Mouse (Mus musculus): ENCODE data around the gene Tbata. TPM values are rescaled to one million over a fixed set of nuclear protein-coding genes. Genes with fewer than 3 reads are reported as not detected.

The Tbata gene
- not detected for total RNA-seq (2021)
- long read RNA-seq, experiment 1, result 0 reads
- long read RNA-seq, experiment 2, result 0 reads

- TF ChIP-seq CTCF (IDR thresholded peaks at IDR 0.05), result no peak
- intact Hi-C loops (cut with DNase I), result no loop called here
- no peak within 1 kb of the TSS for H3K27ac ChIP-seq
- DNase-seq, result no peak
- H3K4me3 ChIP-seq, result no peak within 1 kb of the TSS
These were observed at the start of gene Tbata for GRCm38 (mm10) chr10:61171654-61172053. Gene Tbata, plus strand, starts transcription at chr10:61171954.

GRCm38 (mm10) chr10:61123276-61123913 is 48.4 kb upstream of the Tbata start:
- no peak overlapping the region for H3K27ac ChIP-seq
- intact Hi-C loops (cut with DNase I), result no loop called here
- TF ChIP-seq CTCF (IDR thresholded peaks at IDR 0.05), result no peak
- no peak for DNase-seq
- H3K4me3 ChIP-seq, result no peak overlapping the region

GRCm38 (mm10) chr10:61124462-61124861 is 47.3 kb upstream of the Tbata start:
- TF ChIP-seq CTCF (IDR thresholded peaks at IDR 0.05), result no peak
- no peak for DNase-seq
- H3K27ac ChIP-seq, result no peak overlapping the region
- H3K4me3 ChIP-seq, result no peak overlapping the region
- intact Hi-C loops (cut with DNase I), result no loop called here

GRCm38 (mm10) chr10:61128701-61129365 is 42.9 kb upstream of the Tbata start:
- Histone ChIP-seq H3K27ac (no peak overlapping the region), H3K4me3 (no peak overlapping the region)
- intact Hi-C loops (cut with DNase I), result no loop called here
- no peak for DNase-seq
- TF ChIP-seq CTCF (IDR thresholded peaks at IDR 0.05), result no peak

- H3K27ac ChIP-seq, result no peak overlapping the region
- intact Hi-C loops (cut with DNase I), result no loop called here
These were observed 40.8 kb upstream of the Tbata start for GRCm38 (mm10) chr10:61130959-61131358.

GRCm38 (mm10) chr10:61134041-61134440 is 37.7 kb upstream of the Tbata start:
- Histone ChIP-seq H3K27ac (no peak overlapping the region), H3K4me3 (no peak overlapping the region)
- no peak for TF ChIP-seq CTCF (IDR thresholded peaks at IDR 0.05)
- no peak for DNase-seq
- intact Hi-C loops (cut with DNase I), result no loop called here

More at GRCm38 (mm10) chr10:61130959-61131358, 40.8 kb upstream of the Tbata start:
- DNase-seq, result no peak
- no peak overlapping the region for H3K4me3 ChIP-seq
- TF ChIP-seq CTCF (IDR thresholded peaks at IDR 0.05), result no peak

GRCm38 (mm10) chr10:61135226-61135839 is 36.4 kb upstream of the Tbata start:
- no peak for TF ChIP-seq CTCF (IDR thresholded peaks at IDR 0.05)
- DNase-seq, result no peak
- intact Hi-C loops (cut with DNase I), result no loop called here
- H3K27ac ChIP-seq, result no peak overlapping the region
- no peak overlapping the region for H3K4me3 ChIP-seq

GRCm38 (mm10) chr10:61137567-61137966 is 34.2 kb upstream of the Tbata start:
- DNase-seq, result no peak
- intact Hi-C loops (cut with DNase I), result no loop called here
- TF ChIP-seq CTCF (IDR thresholded peaks at IDR 0.05), result no peak
- Histone ChIP-seq H3K4me3 (no peak overlapping the region), H3K27ac (no peak overlapping the region)

GRCm38 (mm10) chr10:61143343-61143742 is 28.4 kb upstream of the Tbata start:
- TF ChIP-seq CTCF (IDR thresholded peaks at IDR 0.05), result no peak
- DNase-seq, result no peak
- H3K27ac ChIP-seq, result no peak overlapping the region
- intact Hi-C loops (cut with DNase I), result no loop called here
- no peak overlapping the region for H3K4me3 ChIP-seq

- Histone ChIP-seq H3K4me3 (peak overlapping the region; percentile 84), H3K27ac (peak overlapping the region; percentile 92)
- no peak for TF ChIP-seq CTCF (IDR thresholded peaks at IDR 0.05)
- no peak for DNase-seq
- intact Hi-C loops (cut with DNase I), result no loop called here
These were observed 26.0 kb upstream of the Tbata start for GRCm38 (mm10) chr10:61145766-61146118.

- intact Hi-C loops (cut with DNase I), result no loop called here
- no peak for TF ChIP-seq CTCF (IDR thresholded peaks at IDR 0.05)
These were observed 25.5 kb upstream of the Tbata start for GRCm38 (mm10) chr10:61146119-61146806.

GRCm38 (mm10) chr10:61146807-61147156 is 25.0 kb upstream of the Tbata start:
- intact Hi-C loops (cut with DNase I), result no loop called here
- Histone ChIP-seq H3K27ac (peak overlapping the region; percentile 92), H3K4me3 (peak overlapping the region; percentile 84)
- TF ChIP-seq CTCF (IDR thresholded peaks at IDR 0.05), result no peak
- no peak for DNase-seq

More at GRCm38 (mm10) chr10:61146119-61146806, 25.5 kb upstream of the Tbata start:
- Histone ChIP-seq H3K27ac (peak overlapping the region; percentile 92), H3K4me3 (peak overlapping the region; percentile 84)
- DNase-seq, result peak; percentile 70

Data from gastrocnemius, adult 2 months (tissue).